Comparison of ENCODE assay signal across 16 mouse cellular contexts in the genomic region with DNA sequence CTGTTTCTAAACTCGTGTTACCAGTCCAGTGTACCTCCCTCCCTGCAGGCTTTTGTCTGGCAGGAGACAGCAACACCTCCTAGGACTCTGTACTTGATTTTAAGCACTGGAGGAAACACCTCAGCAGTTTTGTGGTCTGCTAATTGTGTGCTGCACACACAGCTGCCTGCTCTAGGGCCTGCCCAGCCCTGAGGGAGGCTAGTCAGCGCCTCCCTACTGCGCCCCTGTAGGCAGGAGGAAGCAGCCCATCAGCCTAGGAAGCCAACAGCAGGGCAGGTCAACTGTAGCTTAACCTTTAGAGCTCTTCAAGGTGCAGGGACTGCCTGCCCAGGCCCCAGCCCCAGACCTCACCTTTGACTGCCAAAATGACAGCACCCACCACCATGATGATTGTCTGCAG. TPM values are rescaled to one million over a fixed set of nuclear protein-coding genes. Genes with fewer than 3 reads are reported as not detected.
DNase-seq lines count a peak whose midpoint lies in the region; ATAC-seq and TF ChIP-seq lines count a peak whose summit lies in the region.
"Had no signal": no experiment of that assay in that cellular context is flagged by ENCODE, and none has a peak within 500 bp of the region (broad histone marks: within the 10 kb centered on the region; RNA-seq: fewer than 3 reads in every experiment).

No protein-coding gene starts in this region.

- H3K27me3 ChIP-seq in lung, embryonic 14.5 days (ENCODE audit: insufficient read depth, low read length) = no peaks in the 10 kb centered on the region
- no peaks in the 10 kb centered on the region for H3K27me3 ChIP-seq in splenic B cell, adult 2 months (ENCODE audit: control insufficient read depth, insufficient read depth, low read length, poor library complexity, severe bottlenecking)
- H3K27me3 ChIP-seq: embryonic facial prominence, embryonic 12.5 days; forebrain, embryonic 12.5 days; heart, embryonic 12.5 days had no signal

- TF ChIP-seq CTCF in lung, embryonic 14.5 days (IDR thresholded peaks at IDR 0.05; ENCODE audit: low read depth) = 0 out of 2 replicates have a peak, but pooled peaks have one; percentile 5

- H3K9me3 ChIP-seq in lung, embryonic 14.5 days (ENCODE audit: low read depth, low read length) = no peaks in the 10 kb centered on the region
- H3K9me3 ChIP-seq: embryonic facial prominence, embryonic 12.5 days; forebrain, embryonic 12.5 days; heart, embryonic 12.5 days; liver, embryonic 13.5 days had no signal

- no peak overlapping the region for H3K4me3 ChIP-seq in lung, embryonic 14.5 days (ENCODE audit: low read depth, low read length)
- H3K4me3 ChIP-seq: embryonic facial prominence, embryonic 12.5 days; forebrain, embryonic 12.5 days; heart, embryonic 12.5 days; liver, embryonic 13.5 days had no signal

- DNase-seq in CD4-positive, CD25-positive, alpha-beta regulatory T cell, adult 2 months (ENCODE audit: low read depth, low spot score) = peak; percentile 10
- no peak for DNase-seq in lung, embryonic 14.5 days
- DNase-seq in lung, postnatal 36 days = no peak
- DNase-seq in ZHBTc4 (ENCODE audit: low read depth, low spot score) = peak; percentile 66
- peak; percentile 50 for DNase-seq in splenic B cell, adult 2 months (ENCODE audit: low read depth, low spot score)
- no peak for DNase-seq in natural killer cell, adult 2 months (ENCODE audit: low spot score in 2 of 2)
- no peak for DNase-seq in cerebellum, adult 11 months
- DNase-seq: cerebellum, adult 9-10 months; gastrocnemius, postnatal 14 days; liver, embryonic 13.5 days had no signal

- no peak for ATAC-seq in CD4-positive, CD25-positive, alpha-beta regulatory T cell, adult 4 months
- ATAC-seq in lung, embryonic 14.5 days (ENCODE audit: insufficient read depth) = no peak
- ATAC-seq: midbrain, embryonic 16.5 days had no signal

- no peaks in the 10 kb centered on the region for H3K36me3 ChIP-seq in lung, embryonic 14.5 days (ENCODE audit: insufficient read depth)
- no peaks in the 10 kb centered on the region for H3K36me3 ChIP-seq in splenic B cell, adult 2 months (ENCODE audit: control insufficient read depth, insufficient read depth, low read length, poor library complexity, severe bottlenecking)
- H3K36me3 ChIP-seq: embryonic facial prominence, embryonic 12.5 days; forebrain, embryonic 12.5 days; heart, embryonic 12.5 days had no signal

- no peak overlapping the region for H3K9ac ChIP-seq in lung, embryonic 14.5 days
- H3K9ac ChIP-seq: embryonic facial prominence, embryonic 12.5 days; forebrain, embryonic 12.5 days; heart, embryonic 12.5 days; liver, embryonic 13.5 days had no signal

- 58% methylated on average over 3 of the region's 3 CpGs for WGBS in lung, embryonic 14.5 days

- H3K27ac ChIP-seq in lung, embryonic 14.5 days (ENCODE audit: low read depth) = no peak overlapping the region
- H3K27ac ChIP-seq: embryonic facial prominence, embryonic 12.5 days; forebrain, embryonic 12.5 days; liver, embryonic 13.5 days; macrophage had no signal

- H3K4me2 ChIP-seq in lung, embryonic 14.5 days = no peak overlapping the region
- H3K4me2 ChIP-seq: embryonic facial prominence, embryonic 12.5 days; forebrain, embryonic 12.5 days; heart, embryonic 12.5 days; liver, embryonic 13.5 days had no signal

- H3K4me1 ChIP-seq in lung, embryonic 14.5 days (ENCODE audit: insufficient read depth) = no peaks in the 10 kb centered on the region
- H3K4me1 ChIP-seq: forebrain, embryonic 12.5 days; heart, embryonic 12.5 days had no signal

RNA-seq across cellular contexts. Expression of a gene that starts 11.7 kb away (rescaled TPM):
- not detected for polyA plus RNA-seq in CD4-positive, CD25-positive, alpha-beta regulatory T cell, adult 4 months (2017; shearing (Covaris generic))
- not detected in 2 replicates for polyA plus RNA-seq in lung, embryonic 14.5 days (2014; fragmentation: Nextera tagmentation; extraction: Ambion mirVana)
- polyA plus RNA-seq: forebrain, embryonic 12.5 days; heart, embryonic 12.5 days; liver, embryonic 13.5 days; macrophage; midbrain, embryonic 16.5 days had no signal

RNA-seq across cellular contexts. Expression of a gene that starts 25.0 kb away (rescaled TPM):
- under 1 TPM; 0.08 to 0.41 TPM for polyA plus RNA-seq in CD4-positive, CD25-positive, alpha-beta regulatory T cell, adult 4 months (2017; shearing (Covaris generic))
- 2.1 and 2.2 TPM in 2 replicates for polyA plus RNA-seq in lung, embryonic 14.5 days (2014; fragmentation: Nextera tagmentation; extraction: Ambion mirVana)
- polyA plus RNA-seq: macrophage had no signal

RNA-seq across cellular contexts. Expression of a gene that starts 53.0 kb away (rescaled TPM):
- polyA plus RNA-seq in CD4-positive, CD25-positive, alpha-beta regulatory T cell, adult 4 months (2017; shearing (Covaris generic)) = 10 to 100 TPM; 29.6 to 37.6 TPM
- 26.7 and 28.6 TPM in 2 replicates for polyA plus RNA-seq in lung, embryonic 14.5 days (2014; fragmentation: Nextera tagmentation; extraction: Ambion mirVana)

RNA-seq across cellular contexts. Expression of a gene that starts 55.9 kb away (rescaled TPM):
- 100 to 1,000 TPM; 220 to 344 TPM for polyA plus RNA-seq in CD4-positive, CD25-positive, alpha-beta regulatory T cell, adult 4 months (2017; shearing (Covaris generic))
- 27.8 and 29.5 TPM in 2 replicates for polyA plus RNA-seq in lung, embryonic 14.5 days (2014; fragmentation: Nextera tagmentation; extraction: Ambion mirVana)

Comparison
In these comparisons a context has a peak if more than half of its experiments do, and no peak if none do; other contexts are left out.
1. DNase-seq: peak in CD4-positive, CD25-positive, alpha-beta regulatory T cell, adult 2 months (single experiment), ZHBTc4 (single experiment) and splenic B cell, adult 2 months (single experiment); none in lung, embryonic 14.5 days (single experiment), lung, postnatal 36 days (single experiment), natural killer cell, adult 2 months (0 of 2) and cerebellum, adult 11 months (single experiment).